Mouse (Mus musculus): ENCODE results near the gene Kif2c.

The Kif2c gene

DNA sequence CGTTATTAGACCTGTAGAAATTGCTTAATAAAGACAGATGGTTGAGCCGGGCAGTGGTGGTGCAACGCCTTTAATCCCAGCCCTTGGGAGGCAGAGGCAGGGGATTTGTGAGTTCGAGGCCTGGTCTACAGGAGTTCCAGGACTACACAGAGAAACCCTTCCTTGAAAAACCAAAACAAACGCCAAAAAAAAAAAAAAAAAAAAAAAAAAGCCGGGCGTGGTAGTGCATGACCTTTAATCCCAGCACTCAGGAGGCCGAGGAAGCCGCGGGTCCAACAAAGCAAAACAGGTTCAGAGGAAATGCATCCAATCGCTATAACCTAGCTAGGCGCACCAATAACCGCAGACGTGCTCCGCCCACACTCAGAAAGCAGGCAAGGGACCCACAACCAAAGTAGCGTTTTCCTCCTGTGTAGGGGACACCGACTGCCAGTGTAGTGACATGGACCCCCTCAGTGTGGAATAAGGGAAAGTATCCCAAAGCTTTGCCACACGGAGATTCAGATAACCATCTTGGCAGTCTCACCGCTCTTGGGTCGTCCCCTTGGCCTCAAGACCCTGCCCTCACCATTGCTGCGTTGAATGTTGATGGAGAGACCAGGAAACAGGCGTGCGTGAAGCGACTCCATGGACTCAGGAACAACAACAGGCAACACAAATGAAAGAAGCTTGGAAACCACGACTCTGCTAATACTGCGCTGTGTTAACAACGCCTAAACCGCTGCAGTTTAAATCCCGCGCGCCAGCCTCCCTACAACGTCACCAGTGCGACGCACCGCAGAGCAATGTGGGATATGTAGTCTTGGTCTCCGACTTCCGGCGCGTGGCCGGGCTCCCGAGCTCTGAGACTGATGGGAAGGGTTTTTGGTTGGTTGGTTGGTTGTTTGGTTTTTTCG, at the start of gene Kif2c:
TSS of gene Kif2c (minus strand) at position 777 of the 896 bp plus-strand sequence.
- DNase-seq (ENCODE audit: low spot score in 2 of 2), result peak; percentile 92 to 95

DNA sequence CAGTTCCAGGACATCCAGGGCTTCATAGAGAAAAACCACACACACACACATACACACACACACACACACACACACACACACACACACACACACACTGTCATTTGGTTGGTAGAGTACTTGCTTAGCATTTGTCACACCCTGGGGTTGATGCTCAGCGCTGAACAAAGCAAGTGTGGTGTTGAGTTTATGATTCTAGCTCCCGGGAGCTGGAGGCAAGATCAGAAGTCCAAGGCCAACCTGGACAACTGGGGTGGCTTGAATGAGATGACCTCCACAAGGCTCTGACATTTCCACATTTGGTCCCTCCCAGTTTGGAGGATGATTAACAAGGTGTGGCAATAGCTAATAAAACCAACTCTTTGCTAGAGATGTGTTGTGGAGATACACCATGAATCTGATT, 48.8 kb upstream of the Kif2c start:
- DNase-seq (ENCODE audit: low spot score in 2 of 2), result no peak

DNA sequence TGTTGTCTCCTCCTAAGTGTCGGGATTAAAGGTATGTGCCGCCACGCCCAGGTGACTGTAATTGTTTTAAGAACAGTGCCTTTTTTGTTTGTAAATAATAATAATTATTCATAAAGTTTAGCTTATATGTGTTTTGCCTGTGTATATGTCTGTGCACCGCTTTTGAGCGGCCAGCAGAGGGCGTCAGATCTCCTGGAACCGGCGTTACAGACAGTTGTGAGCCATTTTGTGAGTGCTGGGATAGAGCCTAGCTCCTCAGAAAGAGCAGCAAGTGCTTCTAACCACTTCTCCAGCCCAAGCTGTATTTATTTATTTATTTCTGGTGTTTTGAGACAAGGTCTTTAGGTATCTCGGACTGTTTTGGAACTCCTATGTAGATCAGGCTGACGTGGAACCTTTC, 47.9 kb upstream of the Kif2c start:
- DNase-seq (ENCODE audit: low spot score in 2 of 2), result peak in 1 of 2 experiments; percentile 48

DNA sequence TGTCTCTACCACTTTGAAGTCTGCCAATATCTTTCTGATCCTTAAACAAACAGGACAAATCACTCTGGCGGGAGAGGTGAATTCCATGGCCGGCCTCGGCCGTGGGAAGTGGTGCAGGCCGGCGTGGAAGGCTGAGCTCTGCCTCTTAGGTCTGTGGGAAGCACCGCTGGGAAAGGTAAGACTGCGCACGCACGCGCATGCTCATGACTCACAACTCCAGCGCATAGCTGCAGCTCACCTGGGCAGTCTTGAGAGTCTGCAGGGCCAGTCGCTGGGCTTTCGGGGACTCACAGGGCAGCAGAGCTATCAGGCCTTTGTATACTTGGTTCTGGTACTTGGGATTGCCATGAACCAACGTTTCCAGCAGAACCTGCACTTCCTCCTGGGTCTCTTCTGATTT, 47.2 kb upstream of the Kif2c start:
- no peak for DNase-seq (ENCODE audit: low spot score in 2 of 2)

DNA sequence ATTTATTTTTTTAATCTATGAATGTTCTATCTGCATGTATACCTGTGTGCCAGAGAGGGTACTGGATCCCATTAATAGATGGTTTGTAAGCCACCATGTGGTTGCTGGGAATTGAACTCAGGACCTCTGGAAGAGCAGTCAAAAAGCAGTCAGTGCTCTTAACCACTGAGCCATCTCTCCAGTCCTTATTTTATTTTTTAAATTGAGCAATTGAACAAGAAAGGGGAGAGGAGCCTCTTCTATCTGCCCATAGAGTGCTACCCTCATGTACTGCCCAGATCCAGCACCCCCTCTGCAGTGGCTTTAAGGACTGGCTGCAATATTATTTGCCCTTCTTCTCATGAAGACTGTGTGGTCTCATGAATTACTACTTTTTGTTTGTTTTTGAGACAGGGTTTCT, 42.8 kb upstream of the Kif2c start:
- no peak for DNase-seq (ENCODE audit: low spot score in 2 of 2)

DNA sequence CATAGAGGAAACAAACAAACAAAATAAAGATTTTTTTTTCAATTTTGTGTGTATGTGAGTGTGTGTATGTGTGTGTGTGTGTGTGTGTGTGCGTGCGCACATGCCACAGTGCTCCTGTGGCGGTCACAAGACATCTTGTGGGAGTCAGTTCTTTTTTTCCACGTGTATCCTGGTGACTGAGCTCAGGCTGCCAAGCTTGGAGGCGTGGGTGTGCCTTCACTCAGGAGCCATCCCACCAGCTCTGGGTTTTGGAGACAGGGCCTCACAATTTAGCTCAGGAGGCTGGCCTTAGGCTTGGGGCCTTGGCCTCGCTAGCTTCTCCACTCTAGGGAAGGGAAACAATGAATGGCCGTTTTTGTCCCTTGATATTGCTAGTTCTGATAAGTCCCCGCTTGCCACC, 41.7 kb upstream of the Kif2c start:
- DNase-seq (ENCODE audit: low spot score in 2 of 2), result no peak

DNA sequence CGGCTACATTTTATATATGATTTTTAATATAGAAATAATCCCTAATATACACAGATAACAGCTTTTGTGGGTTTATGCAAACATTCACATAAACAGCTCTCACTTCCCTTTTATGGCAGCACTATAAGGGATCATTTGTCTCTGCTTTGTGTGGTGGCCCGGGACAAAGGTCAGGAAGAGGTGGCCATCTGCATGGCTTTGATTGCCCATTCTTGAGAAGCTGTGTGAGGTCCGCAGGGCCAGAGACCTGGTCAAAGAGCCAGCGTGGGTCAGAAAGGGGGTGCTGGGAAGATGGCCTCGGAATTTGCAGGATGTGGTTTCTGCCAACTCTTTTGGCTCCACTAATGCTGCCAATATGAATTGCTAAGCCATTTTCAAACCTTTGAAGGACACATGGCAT, 40.6 kb upstream of the Kif2c start:
- DNase-seq (ENCODE audit: low spot score in 2 of 2), result no peak

DNA sequence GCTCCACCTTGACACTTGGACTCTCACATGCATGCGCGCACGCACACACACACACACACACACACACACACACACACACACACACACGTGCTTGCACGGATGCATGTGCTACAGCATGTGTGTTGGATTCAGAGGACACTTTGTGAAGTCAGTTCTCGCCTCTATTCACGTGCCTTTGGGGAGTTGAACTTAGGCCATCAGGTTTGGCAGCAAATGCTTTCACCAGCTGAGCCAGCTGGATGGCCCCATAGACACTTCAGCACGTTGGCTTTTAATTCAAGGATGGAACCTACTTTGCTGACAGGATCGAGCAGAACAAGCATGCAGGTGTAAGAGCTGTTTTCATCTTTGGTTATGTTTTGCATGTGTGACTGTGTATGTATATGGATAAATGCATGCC, 39.4 kb upstream of the Kif2c start:
- DNase-seq (ENCODE audit: low spot score in 2 of 2), result no peak

DNA sequence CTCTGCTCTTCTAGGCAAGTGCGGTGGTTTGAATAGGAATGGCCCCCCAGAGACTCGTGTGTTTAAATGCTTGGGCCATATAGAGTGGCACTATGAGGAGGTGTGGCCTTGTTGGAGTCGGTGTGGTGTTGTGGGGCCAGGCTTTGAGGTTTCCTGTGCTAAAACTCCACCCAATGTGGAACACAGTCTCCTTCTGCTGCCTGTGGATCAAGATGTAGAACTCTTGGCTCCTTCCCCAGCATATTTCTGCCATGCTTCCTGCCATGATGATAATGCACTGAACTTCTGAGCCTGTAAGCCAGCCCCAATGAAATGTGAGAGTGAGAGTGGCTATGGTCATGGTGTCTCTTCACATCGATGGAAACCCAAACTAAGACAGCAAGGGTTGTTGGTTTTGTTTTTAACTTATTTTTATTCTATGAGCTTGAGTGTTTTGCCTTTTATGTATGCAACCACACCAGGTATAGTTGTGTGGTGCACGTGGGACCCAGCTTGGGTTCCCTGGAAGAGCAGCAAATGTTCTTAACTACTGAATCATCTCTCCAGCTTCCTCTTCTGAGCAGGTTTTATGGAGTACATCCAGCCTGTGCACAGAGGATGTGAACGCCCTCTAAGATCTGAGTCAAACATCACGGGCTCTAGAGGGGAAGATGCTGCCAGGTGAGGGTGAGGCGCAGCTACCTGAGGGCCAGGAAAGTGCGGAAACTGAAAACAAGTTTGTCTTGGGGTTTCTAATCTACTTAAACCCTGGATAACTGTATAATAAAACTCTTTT, 38.5 kb upstream of the Kif2c start:
- no peak for DNase-seq (ENCODE audit: low spot score in 2 of 2)

DNA sequence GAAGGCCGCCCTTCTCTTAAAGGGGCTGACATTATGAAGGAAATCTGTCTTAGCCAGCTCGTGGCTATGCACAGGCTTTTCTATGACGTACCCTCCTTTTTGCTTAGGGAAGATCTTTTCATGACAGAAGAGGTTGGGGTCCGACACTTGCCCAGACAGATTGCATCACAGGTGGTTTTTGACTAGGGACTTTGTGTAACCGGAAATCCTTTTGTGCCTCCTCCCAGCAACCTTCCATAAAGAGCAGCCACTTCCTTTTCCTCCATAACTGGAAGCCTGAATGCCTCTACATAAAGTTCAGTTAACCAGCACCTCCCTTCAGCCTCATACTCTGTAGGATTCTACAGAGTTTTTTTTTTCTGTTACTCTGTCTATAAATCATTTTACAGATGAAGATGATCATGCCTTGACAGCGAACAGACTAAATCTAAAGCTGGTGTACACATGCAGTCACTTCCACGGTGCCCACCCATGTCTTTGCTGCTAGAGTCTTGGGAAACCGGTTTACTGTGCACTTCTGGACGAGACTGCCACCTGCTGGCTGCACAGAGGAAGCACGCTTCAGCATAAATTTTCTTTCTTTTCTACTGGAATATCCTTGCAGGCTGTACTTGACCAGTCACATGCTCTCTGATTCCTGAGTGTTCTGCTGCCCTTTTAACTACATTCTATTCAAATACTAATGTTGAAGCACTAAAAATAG, 36.2 kb upstream of the Kif2c start:
- peak; percentile 26 to 71 for DNase-seq (ENCODE audit: low spot score in 2 of 2)

DNA sequence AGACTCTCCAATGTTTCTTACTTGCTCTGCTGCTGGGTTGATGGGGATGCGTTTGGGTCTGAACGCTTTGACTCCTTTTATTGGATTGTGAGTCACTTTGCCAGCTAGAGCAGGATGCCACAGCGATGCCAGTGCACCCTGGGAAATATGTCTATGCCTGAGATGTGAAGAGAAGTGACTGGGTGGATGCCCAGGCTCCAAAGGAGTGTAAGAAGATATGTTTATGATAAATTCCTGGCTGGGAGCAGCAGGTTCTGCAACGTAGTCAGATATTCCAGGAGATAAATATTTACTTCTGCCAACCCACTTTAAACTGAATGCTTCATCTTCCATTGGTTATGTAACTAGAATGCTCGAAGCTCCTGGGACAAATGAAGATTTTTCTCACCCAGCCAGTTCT, 34.6 kb upstream of the Kif2c start:
- DNase-seq (ENCODE audit: low spot score in 2 of 2), result no peak

DNA sequence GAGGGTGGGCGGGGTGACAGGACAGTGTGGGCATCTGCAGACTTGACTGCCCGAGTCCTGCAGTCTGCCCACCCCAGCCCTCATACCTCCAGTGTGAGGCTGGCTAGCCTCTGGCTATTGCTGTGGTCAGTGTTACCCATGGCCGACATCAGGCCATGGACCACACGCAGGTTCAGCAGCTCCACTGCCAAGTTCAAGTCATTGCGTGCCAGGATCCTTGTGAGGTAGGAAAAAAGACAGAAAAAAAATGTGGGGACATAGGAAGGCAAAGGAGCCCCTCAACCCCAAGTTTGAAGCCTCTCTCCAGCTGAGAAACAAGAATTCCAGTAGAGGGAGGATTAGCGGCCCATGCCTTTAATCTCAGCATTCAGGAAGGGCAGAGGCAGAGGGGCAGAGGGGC, 31.8 kb upstream of the Kif2c start:
- no peak for DNase-seq (ENCODE audit: low spot score in 2 of 2)

DNA sequence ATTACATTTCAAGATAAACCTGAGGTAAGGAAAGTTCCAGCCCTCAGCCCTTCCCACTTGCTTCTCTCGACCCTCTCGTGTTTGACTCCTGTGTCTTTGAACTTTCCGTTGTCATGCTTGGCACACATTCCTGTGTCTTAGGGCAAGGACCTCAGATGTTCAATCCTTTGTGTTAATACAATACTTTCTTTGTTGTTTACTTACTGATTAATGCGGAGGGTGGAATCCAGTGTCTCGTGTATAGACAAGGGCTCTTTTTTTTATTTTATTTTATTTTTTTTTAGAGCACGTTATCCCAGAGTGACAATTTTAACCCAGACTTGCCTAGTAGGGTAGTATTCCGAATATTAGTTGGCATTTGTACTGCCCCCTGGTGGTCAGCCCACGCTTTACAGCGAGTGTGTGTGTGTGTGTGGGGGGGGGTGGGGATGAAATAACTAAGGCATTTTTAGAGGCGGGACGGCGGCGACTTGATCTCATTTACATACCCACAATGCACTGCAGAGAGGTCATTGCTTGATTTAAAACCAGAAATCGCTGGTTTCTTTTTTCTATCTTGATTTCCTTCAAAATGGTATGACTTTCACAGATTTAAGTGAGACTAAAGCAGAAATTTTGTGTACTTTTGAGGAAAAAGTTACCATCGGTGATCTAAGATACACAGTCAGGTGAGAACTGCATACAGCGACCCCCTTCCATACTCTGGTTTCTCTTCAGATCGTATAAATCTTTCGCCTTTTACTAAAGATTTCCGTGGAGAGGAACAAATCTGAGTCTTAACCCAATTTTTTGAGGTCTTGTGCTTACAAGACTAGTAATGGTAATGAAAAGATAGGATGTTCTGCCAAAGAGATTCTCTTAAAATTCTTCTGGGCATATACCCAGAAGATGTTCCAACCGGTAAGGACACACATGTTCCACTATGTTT, 28.0 kb upstream of the Kif2c start:
- DNase-seq (ENCODE audit: low spot score in 2 of 2), result peak; percentile 64 to 89

DNA sequence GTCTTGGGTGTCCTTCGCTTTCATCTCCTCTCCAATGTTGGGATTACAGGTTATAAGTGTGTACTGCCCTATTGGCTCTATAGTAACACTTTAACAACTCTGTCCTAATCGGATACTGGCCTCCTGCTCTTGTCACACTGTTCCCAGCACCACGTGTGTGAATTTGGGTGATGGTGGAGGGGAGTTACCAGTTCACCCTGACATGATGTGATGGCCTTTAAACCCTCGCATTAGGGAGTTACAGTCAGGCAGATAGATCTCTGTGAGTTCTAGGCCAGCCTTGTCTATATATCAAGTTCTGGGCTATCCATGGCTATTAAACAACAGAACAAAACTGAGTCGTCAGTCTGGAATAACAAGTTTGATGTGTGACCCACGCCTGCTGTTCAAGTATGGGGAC, 27.2 kb upstream of the Kif2c start:
- DNase-seq (ENCODE audit: low spot score in 2 of 2), result no peak

DNA sequence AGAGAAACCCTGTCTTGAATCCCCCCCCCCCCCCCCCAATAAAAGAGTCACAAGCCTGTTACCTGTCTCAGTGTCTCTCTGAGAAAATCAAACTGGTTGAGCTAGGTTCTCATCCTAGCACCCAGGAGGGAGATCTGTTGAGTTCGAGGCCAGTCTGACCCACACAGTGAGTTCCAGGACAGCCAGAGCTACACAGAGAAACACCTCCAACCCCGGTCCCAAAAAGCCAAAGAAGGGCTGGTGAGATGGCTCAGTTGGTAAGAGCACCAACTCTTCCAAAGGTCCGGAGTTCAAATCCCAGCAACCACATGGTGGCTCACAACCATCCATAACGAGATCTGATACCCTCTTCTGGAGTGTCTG, 20.5 kb upstream of the Kif2c start:
- DNase-seq (ENCODE audit: low spot score in 2 of 2), result no peak

DNA sequence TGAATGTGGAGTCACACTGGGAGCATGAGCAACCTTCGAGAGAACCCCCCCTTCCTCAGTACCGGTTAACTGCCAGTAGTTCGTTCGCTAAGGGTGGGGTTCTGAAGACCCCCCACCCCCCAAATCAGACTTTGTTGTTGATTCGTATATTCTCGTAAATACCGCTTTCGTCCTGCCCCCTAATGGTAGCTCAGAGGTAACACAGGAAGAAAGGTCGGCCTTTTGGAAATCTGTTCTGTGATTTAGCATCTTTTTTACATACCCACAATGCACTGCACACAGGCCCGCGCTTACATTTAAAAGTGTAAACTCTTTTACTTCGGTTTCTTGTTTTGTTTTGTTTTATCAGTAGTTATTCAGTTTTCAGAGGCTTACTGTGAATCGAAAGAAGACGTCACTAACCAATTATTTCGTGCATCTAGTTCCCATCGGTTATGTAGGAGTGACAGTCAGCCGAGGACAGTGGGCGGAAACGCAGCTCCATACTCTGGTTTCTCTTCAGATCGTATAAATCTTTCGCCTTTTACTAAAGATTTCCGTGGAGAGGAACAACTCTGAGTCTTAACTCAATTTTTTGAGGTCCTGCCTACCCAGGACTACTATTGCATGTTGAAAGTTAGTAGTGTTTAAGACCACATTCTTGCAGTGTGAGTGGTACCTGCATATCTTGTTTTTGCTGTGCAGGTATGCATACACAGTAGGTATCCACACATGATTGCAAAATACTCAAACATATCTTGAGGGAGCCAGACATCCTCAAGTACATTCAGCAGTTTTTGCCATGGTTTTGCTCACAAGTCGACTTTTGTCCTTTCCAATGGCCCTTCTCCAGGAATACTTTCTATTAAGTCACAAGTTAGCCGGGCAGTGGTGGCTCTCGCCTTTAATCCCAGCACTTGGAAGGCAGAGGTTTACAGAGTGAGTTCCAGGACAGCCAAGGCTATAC, 19.9 kb upstream of the Kif2c start:
- DNase-seq (ENCODE audit: low spot score in 2 of 2), result peak in 1 of 2 experiments; percentile 56

DNA sequence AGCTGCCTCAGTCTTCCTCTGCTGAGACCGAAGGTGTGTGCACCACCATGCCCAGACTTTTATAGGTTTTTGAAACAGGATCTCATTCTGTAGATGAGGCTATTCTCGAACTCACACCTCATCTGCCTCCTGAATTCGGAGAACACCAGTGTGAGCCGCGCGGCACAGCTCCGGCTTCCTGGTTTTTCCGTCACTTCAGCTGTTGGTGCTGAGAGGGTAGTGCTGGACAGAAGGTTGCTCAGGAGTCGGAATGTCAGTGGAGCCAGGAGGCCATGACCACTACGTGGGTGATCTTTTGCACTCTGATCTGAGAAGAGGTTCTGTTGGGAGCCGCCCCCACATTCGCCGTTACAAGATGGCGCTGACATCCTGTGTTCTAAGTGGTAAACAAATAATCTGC, 9.4 kb upstream of the Kif2c start:
- DNase-seq (ENCODE audit: low spot score in 2 of 2), result no peak

DNA sequence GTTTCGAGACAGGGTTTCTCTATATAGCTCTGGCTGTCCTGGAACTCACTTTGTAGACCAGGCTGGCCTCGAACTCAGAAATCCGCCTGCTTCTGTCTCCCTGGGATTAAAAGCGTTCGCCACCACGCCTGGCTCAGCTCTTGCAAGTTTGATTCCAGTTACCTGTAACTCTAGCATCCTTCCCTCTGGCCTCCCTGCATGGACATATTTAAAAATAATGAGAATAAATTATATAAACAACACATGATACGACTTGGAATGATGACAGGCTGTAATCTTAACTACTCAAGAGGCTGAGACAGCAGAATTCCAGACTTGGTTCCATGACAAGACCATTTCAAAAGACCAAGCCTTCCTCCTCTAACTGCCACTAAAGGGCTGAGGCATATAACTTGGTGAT, 8.2 kb upstream of the Kif2c start:
- DNase-seq (ENCODE audit: low spot score in 2 of 2), result no peak

DNA sequence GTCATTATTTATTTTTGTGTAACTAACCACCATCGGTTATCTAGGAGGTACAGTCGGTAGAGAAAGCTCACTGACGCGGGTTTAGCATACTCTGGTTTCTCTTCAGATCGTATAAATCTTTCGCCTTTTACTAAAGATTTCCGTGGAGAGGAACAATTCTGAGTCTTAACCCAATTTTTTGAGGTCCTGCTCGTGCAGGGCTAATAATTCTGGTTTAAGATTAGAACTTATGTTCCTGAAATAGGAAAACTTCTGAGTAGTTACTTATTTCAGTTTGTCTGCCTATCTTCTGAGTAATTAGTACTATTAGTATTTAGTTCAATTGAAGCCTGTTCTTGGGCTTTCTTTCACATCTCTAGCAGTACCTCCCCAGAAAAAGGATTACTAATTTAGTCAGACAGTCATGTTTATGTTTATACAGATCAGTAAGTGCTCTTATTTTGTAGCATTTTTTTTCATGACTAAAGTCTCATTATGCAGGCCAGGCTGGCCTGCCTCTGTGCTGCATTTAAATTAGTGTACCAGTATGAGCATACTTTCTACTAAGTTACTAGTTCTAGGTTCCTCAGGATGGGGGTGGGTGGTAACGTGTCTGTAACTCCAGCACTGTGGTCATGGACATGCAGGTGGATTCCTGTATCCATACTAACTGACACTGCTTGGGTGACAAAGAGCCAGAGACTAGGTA, 7.6 kb upstream of the Kif2c start:
- peak; percentile 47 to 54 for DNase-seq (ENCODE audit: low spot score in 2 of 2)

All from spleen, postnatal 10 days (tissue).